Mouse (Mus musculus): ENCODE results near the gene Plk4. TPM values are rescaled to one million over a fixed set of nuclear protein-coding genes. Genes with fewer than 3 reads are reported as not detected.

Gene Plk4
- total and polyA plus RNA-seq, 2 experiments from 2014 or later, result 8.9 to 12.9 TPM

Other genes starting within 250 kb of the Plk4 start
- 0.05 and 0.08 TPM in 2 replicates for gene Slc25a31, start 91.2 kb upstream of the Plk4 start, total RNA-seq (2014; rRNA removed)
- gene Slc25a31, start 91.2 kb upstream of the Plk4 start, polyA plus RNA-seq (2015; fragmentation: Nextera tagmentation; extraction: Ambion mirVana), result 0.13 and 0.16 TPM in 2 replicates
- gene Hspa4l, start 55.5 kb upstream of the Plk4 start, total RNA-seq (2014; rRNA removed), result 24.9 and 31.0 TPM in 2 replicates
- gene Hspa4l, start 55.5 kb upstream of the Plk4 start, polyA plus RNA-seq (2015; fragmentation: Nextera tagmentation; extraction: Ambion mirVana), result 23.5 and 28.5 TPM in 2 replicates
- 19.6 and 21.6 TPM in 2 replicates for gene Mfsd8, start 46.9 kb downstream of the Plk4 start, total RNA-seq (2014; rRNA removed)
- 14.0 TPM in 2 replicates for gene Mfsd8, start 46.9 kb downstream of the Plk4 start, polyA plus RNA-seq (2015; fragmentation: Nextera tagmentation; extraction: Ambion mirVana)
- 11.0 and 11.5 TPM in 2 replicates for gene Abhd18, start 47.0 kb downstream of the Plk4 start, total RNA-seq (2014; rRNA removed)
- 2.2 and 4.4 TPM in 2 replicates for gene Abhd18, start 47.0 kb downstream of the Plk4 start, polyA plus RNA-seq (2015; fragmentation: Nextera tagmentation; extraction: Ambion mirVana)
- 0.52 TPM in 1 of 2 replicates, not detected in the other for gene 1700034I23Rik, start 102.5 kb downstream of the Plk4 start, total RNA-seq (2014; rRNA removed)
- gene 1700034I23Rik, start 102.5 kb downstream of the Plk4 start, polyA plus RNA-seq (2015; fragmentation: Nextera tagmentation; extraction: Ambion mirVana), result 0.10 and 0.17 TPM in 2 replicates
- 11.0 and 11.5 TPM in 2 replicates for gene Larp1b, start 149.8 kb downstream of the Plk4 start, total RNA-seq (2014; rRNA removed)
- gene Larp1b, start 149.8 kb downstream of the Plk4 start, polyA plus RNA-seq (2015; fragmentation: Nextera tagmentation; extraction: Ambion mirVana), result 2.0 and 2.9 TPM in 2 replicates